Mouse (Mus musculus): ENCODE measurements around the gene Retreg2. TPM values are rescaled to one million over a fixed set of nuclear protein-coding genes. Genes with fewer than 3 reads are reported as not detected.

The Retreg2 gene
- 47.6 and 50.4 TPM in 2 replicates for polyA plus RNA-seq (2012; rRNA removed)

DNA sequence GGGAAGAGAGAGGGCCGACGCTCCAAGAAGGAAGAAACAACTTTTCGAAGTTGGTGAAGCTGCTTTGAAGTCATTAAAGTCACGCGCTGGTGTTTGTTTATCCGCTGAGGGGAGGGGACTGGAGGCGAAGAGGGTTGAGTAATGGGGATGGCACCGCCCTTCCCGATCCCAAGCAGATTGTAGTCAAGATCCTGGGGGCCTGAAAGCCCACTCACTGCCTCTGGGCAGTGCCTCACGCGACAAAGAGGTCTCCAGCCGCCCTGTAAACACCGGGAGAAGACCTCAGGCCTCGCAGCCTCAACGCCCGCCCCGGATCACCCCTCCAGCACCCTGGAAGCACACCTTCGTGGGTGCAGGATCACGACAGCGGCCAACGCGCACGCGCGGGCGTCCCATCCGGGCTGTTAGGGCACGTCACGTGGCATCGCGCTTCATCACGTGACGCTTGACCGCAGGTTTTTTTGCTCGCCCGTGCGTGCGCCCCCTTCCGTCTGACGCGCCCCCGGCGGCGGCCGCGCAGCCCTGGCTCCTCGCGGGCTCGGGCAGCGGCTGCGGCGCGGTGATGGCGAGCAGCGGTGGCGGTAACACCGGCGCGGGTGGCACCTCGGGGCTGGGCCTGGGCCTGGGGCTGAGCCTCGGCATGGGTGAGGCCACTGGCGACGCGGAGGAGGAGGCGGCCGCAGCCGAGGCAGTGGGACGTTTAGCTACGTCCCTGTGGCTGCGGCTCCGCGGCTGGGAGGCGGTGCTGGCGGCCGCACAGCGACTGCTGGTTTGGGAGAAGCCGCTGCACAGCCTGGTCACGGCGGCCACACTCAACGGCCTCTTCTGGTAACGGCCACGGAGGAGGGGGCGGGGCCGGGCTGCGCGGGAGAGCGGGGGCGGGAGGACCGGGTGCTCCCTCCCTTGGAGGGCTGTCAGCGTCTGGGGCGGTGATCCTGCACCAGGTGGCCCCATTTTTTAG, at the start of gene Retreg2, which contains the start of gene Cnppd1:
Gene Retreg2 (plus strand): TSS at position 478 of the 961 bp plus-strand sequence.
Gene Cnppd1 (minus strand): TSS at position 411 of the 961 bp plus-strand sequence.

DNA sequence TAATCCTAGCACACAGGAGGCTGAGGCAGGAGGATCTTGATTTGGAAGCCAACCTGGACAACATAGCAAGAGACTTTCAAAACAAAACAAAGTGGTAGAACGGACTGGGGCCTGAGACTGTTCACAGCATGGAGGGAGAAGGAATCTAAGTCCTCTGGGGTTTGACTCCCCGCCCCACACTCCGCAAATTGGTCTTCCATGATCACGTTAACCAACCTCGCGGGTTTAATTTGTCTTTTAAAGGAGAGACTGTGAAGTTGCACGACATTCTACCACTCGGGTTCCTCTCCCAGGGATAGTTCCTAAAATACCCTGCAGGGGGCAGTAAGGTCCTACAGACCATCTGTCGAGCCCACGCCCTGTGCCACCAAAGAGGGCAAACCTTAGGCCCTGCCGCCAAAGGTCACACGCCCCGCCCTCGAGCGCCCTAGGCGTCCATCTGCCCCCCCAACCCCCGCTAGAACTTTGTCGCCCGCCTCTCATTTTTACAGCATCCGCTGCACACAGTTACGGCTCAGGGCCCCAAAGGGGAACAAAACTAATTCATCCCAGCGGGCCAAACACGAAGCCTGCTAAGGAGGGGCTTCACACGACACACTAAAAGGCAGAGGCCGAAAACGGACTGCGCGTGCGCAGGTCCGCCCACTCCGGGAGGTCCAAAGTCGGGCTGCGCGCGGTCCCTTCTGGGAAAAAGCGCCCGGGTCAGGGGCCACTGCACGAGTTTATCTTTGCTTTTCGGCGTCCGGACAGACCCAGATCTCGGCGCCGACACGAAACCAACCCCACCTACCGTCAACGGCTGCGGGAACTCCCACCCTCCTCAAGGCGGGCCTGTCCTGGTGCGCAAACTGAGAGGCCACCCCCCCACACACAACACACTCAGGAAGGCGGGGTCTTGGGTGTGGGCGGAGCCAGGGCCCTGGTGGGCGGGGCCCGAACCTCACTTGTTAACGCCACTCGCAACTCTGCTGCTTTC, 17.9 kb upstream of the Retreg2 start, which contains the start of gene Nhej1:
Gene Nhej1 (minus strand): TSS at position 855 of the 976 bp plus-strand sequence.

DNA sequence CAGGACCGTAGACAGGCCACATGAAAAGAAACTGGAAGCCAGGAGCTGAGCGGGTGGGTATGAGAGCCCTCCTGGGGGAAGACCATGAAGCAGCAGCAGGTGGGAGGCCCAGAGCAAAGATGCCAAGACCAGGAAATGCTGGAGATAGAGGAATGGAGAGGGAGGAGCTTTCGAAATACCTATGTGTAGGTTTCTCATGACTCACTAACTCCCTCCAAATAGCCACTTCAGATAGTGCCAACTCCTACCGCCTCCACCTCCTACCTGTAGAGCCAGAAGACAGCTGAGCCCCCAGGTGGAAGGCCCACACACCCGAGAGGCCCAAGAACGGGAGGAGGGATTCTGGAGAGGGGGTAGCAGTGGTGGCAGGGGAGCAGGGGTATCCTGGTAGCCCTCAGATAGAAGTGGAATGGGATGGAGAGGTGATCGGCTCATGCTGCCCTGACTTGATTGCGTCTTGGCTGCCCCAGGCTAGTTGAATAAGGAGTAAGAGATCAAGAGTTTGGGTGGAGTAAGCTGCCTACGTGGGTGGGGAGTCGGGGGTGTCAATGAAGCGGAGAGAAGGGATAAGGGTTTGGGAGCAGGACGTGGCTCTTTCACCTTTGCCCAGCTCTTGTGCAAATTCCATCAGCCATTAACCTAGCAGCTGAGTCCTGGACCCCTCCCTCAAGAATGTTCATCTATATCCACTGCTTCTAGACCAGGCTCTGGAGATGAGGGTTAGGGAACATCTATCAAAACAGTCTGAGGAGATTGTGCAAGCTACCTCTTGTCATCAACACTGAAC, 9.0 kb upstream of the Retreg2 start, which contains the start of gene Slc23a3:
Gene Slc23a3 (minus strand): TSS at position 470 of the 787 bp plus-strand sequence.

DNA sequence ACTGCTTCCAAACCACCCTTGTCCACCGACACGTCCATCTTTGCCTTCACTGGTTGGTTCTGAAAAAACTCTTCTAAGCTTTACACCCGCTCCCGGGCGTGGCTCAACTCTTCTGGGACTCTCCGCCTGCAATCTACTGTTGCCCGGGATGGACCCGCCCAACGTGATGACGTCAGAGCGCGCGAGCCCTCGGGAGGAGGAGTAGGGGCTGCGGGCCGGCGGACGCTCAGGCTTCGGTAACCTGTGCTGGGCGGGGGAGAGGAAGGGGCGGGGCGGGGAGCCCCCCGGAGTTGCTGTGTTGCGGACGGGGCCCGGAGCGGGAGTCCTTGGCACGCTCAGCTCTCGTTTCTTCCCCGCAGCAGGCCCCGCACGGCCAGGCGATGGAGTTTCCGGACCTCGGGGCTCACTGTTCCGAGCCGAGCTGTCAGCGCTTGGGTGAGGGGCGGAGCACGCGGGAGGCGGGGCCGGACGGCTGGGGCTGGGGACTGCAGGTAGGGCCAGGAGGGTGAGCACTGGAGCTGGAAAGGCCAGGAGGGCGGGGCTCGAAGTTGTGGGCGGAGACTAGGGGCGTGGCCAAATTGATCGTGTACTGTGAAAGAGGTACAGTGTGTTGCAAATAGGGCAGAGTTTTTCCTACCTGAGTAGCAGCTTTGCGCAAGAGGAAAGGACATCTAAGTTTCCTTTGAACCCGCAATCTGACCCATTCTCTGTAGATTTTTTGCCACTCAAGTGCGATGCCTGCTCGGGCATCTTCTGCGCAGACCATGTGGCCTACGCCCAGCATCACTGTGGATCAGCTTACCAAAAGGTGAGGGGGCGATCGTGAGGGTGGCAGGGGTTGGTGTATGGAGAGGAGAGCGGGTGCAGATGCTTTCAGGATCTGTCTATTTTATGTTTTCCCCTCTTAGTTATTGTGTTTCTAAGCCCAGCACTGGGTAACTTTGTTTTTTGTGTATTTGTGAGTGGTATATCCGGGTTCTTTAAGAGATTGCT, 26.2 kb downstream of the Retreg2 start, which contains the start of gene Zfand2b:
Gene Zfand2b (plus strand): TSS at position 175 of the 993 bp plus-strand sequence.

DNA sequence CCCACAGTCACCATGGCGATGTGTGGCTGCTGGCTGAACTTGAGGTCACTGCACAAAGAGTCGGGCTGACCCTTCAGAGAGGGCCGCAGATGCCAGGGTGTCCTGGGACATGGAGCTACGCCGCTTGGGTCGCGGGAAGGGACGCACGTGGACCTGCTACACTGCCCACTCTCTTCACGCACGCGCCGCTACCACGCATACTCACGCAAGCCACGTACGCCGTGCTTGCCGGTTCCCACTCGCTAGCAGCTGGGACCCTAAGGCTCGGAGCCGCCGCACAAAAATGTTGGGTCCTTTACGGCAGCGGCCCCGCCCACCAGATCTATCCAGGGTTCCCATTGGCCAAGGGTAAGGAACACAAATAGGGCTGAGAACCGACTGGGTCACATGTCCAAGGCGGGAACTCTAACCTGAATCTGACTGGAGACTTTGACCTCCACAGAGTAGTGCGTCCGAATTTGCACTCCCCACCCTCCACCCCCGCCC, 37.6 kb downstream of the Retreg2 start, which contains the start of gene Abcb6:
Gene Abcb6 (minus strand): TSS at position 288 of the 486 bp plus-strand sequence.

DNA sequence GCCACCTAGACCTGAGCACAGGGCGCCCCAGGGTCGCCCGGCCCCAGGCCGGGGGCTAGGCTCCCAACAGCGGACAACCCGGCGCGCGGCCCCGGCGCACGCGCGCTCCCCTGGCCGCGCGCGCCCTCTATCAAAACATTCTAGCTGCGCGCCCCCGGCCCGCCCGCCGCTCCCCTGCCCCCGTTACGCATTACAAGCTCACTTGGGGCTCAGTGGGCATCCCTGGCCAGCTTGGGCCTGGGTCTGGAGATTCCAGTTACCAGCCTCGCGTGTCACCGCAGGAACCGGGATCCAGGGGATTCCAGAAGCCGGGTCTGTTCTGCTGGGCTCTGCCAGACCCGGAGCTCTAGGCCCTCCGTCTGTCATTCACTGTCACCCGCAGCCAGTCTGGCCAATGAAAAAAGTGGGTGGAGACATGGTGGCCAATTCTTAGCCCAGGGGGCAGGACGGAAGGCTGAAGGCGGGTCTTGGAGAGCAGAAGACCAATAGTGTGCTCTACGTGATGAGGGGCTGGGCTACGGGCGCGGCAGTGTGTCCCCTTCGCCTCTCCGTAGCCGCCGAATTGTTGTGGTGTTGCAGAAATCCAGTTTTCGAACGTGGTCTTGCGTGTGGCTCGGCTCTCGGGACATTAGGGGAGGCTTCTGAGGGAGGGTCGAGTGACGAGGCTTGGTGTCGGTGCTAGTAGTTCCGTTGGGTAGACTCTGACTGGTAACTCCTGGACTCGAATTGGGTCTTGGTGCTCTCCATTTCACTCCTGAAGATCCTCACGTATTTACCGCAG, 49.2 kb downstream of the Retreg2 start, which contains the start of the genes Ankzf1 and Atg9a:
Gene Ankzf1 (plus strand): TSS at position 530 of the 781 bp plus-strand sequence.
Gene Atg9a (minus strand): TSS at position 575 of the 781 bp plus-strand sequence.

Other genes starting within 250 kb of the Retreg2 start
- 0.32 and 0.60 TPM in 2 replicates for gene Cryba2, start 249.6 kb upstream of the Retreg2 start, polyA plus RNA-seq (2012; rRNA removed)
- 0.02 TPM in 1 of 2 replicates, not detected in the other for gene Cfap65, start 207.2 kb upstream of the Retreg2 start, polyA plus RNA-seq (2012; rRNA removed)
- gene Ihh, start 191.1 kb upstream of the Retreg2 start, polyA plus RNA-seq (2012; rRNA removed) = 47.6 and 74.9 TPM in 2 replicates
- gene Nhej1, start 17.6 kb upstream of the Retreg2 start, polyA plus RNA-seq (2012; rRNA removed) = 1.4 and 1.6 TPM in 2 replicates
- gene Slc23a3, start 8.9 kb upstream of the Retreg2 start, polyA plus RNA-seq (2012; rRNA removed) = 9.6 and 9.8 TPM in 2 replicates
- 31.3 and 32.1 TPM in 2 replicates for gene Cnppd1, start 67 bp upstream of the Retreg2 start, polyA plus RNA-seq (2012; rRNA removed)
- gene Zfand2b, start 25.9 kb downstream of the Retreg2 start, polyA plus RNA-seq (2012; rRNA removed) = 44.4 and 49.7 TPM in 2 replicates
- 21.4 and 25.5 TPM in 2 replicates for gene Abcb6, start 37.6 kb downstream of the Retreg2 start, polyA plus RNA-seq (2012; rRNA removed)
- gene Ankzf1, start 49.4 kb downstream of the Retreg2 start, polyA plus RNA-seq (2012; rRNA removed) = 6.0 and 8.2 TPM in 2 replicates
- gene Atg9a, start 49.4 kb downstream of the Retreg2 start, polyA plus RNA-seq (2012; rRNA removed) = 38.9 TPM in 2 replicates
- gene Glb1l, start 68.0 kb downstream of the Retreg2 start, polyA plus RNA-seq (2012; rRNA removed) = 1.3 and 1.7 TPM in 2 replicates
- gene Stk16, start 68.1 kb downstream of the Retreg2 start, polyA plus RNA-seq (2012; rRNA removed) = 117 and 123 TPM in 2 replicates
- gene Tuba4a, start 77.1 kb downstream of the Retreg2 start, polyA plus RNA-seq (2012; rRNA removed) = 127 and 134 TPM in 2 replicates
- not detected in 2 replicates for gene A630095N17Rik, start 89.3 kb downstream of the Retreg2 start, polyA plus RNA-seq (2012; rRNA removed)
- 21.5 and 25.7 TPM in 2 replicates for gene Dnajb2, start 93.6 kb downstream of the Retreg2 start, polyA plus RNA-seq (2012; rRNA removed)
- 4.7 and 4.9 TPM in 2 replicates for gene Ptprn, start 121.7 kb downstream of the Retreg2 start, polyA plus RNA-seq (2012; rRNA removed)
- 7.9 and 12.7 TPM in 2 replicates for gene Resp18, start 135.6 kb downstream of the Retreg2 start, polyA plus RNA-seq (2012; rRNA removed)
- 66.8 and 78.7 TPM in 2 replicates for gene Dnpep, start 175.2 kb downstream of the Retreg2 start, polyA plus RNA-seq (2012; rRNA removed)
- 377 and 872 TPM in 2 replicates for gene Des, start 217.6 kb downstream of the Retreg2 start, polyA plus RNA-seq (2012; rRNA removed)
- 59.2 and 90.1 TPM in 2 replicates for gene Speg, start 232.5 kb downstream of the Retreg2 start, polyA plus RNA-seq (2012; rRNA removed)